Mouse (Mus musculus): ENCODE results near the gene Tob1. TPM values are rescaled to one million over a fixed set of nuclear protein-coding genes. Genes with fewer than 3 reads are reported as not detected.

Gene Tob1
- polyA plus RNA-seq, 1 experiment from 2014 or later, result 74.1 TPM

GRCm38 (mm10) chr11:94213735-94214594 lies 2.7 kb downstream of the Tob1 start:
- H3K27me3 ChIP-seq (ENCODE audit: control insufficient read depth, insufficient read depth, low read length), result no peaks in the 10 kb centered on the region
- H3K4me3 ChIP-seq (ENCODE audit: low read depth, low read length), result peak overlapping the region; percentile 21; the same call in 1 of the 2 replicates
- H3K4me1 ChIP-seq (replicated peaks; ENCODE audit: control insufficient read depth, insufficient read depth), result no peaks in the 10 kb centered on the region
- no peak for TF ChIP-seq CTCF (IDR thresholded peaks at IDR 0.05; ENCODE audit: low read depth)
- no peak for TF ChIP-seq EP300 (optimal IDR thresholded peaks at IDR 0.05)
- WGBS, result 80% methylated on average over 29 of the region's 29 CpGs
- no peaks in the 10 kb centered on the region for H3K9me3 ChIP-seq (ENCODE audit: control insufficient read depth, low read length)
- no peak overlapping the region for H3K27ac ChIP-seq (replicated peaks)
- DNase-seq (ENCODE audit: low spot score), result no peak
- no peak for ATAC-seq (ENCODE audit: low FRiP score, low TSS enrichment)
- peak overlapping the region; percentile 46 for H3K4me2 ChIP-seq (replicated peaks; ENCODE audit: low read depth)
- H3K9ac ChIP-seq (ENCODE audit: low read length), result peak overlapping the region; percentile 5
- H3K36me3 ChIP-seq (ENCODE audit: control insufficient read depth, insufficient read depth, low read length), result peaks cover 7% of the 10 kb centered on the region

GRCm38 (mm10) chr11:94215581-94215980 lies 4.3 kb downstream of the Tob1 start:
- Histone ChIP-seq H3K9me3 (ENCODE audit: control insufficient read depth, low read length) (no peaks in the 10 kb centered on the region), H3K9ac (ENCODE audit: low read length) (no peak overlapping the region), H3K27me3 (ENCODE audit: control insufficient read depth, insufficient read depth, low read length) (no peaks in the 10 kb centered on the region), H3K36me3 (ENCODE audit: control insufficient read depth, insufficient read depth, low read length) (peaks cover 7% of the 10 kb centered on the region), H3K4me2 (replicated peaks; ENCODE audit: low read depth) (no peak overlapping the region), H3K4me1 (replicated peaks; ENCODE audit: control insufficient read depth, insufficient read depth) (no peaks in the 10 kb centered on the region), H3K27ac (replicated peaks) (no peak overlapping the region), H3K4me3 (ENCODE audit: low read depth, low read length) (no peak overlapping the region)
- WGBS, result 80% methylated on average over 3 of the region's 3 CpGs
- TF ChIP-seq CTCF (IDR thresholded peaks at IDR 0.05; ENCODE audit: low read depth) (no peak), EP300 (optimal IDR thresholded peaks at IDR 0.05) (no peak)
- DNase-seq (ENCODE audit: low spot score) (no peak), ATAC-seq (ENCODE audit: low FRiP score, low TSS enrichment) (no peak)

- 37% methylated on average over 2 of the region's 2 CpGs for WGBS
- Histone ChIP-seq H3K27me3 (ENCODE audit: control insufficient read depth, insufficient read depth, low read length) (no peaks in the 10 kb centered on the region), H3K36me3 (ENCODE audit: control insufficient read depth, insufficient read depth, low read length) (peaks cover 7% of the 10 kb centered on the region), H3K4me3 (ENCODE audit: low read depth, low read length) (no peak overlapping the region), H3K9me3 (ENCODE audit: control insufficient read depth, low read length) (no peaks in the 10 kb centered on the region), H3K9ac (ENCODE audit: low read length) (no peak overlapping the region), H3K4me1 (replicated peaks; ENCODE audit: control insufficient read depth, insufficient read depth) (no peaks in the 10 kb centered on the region), H3K4me2 (replicated peaks; ENCODE audit: low read depth) (no peak overlapping the region), H3K27ac (replicated peaks) (no peak overlapping the region)
- DNase-seq (ENCODE audit: low spot score) (no peak), ATAC-seq (ENCODE audit: low FRiP score, low TSS enrichment) (no peak)
- no peak for TF ChIP-seq EP300 (optimal IDR thresholded peaks at IDR 0.05)
- no peak for TF ChIP-seq CTCF (IDR thresholded peaks at IDR 0.05; ENCODE audit: low read depth)
These were observed 5.0 kb downstream of the Tob1 start for GRCm38 (mm10) chr11:94216247-94216646.

GRCm38 (mm10) chr11:94221257-94221656 lies 10.0 kb downstream of the Tob1 start:
- H3K9me3 ChIP-seq (ENCODE audit: control insufficient read depth, low read length), result no peaks in the 10 kb centered on the region
- no peaks in the 10 kb centered on the region for H3K36me3 ChIP-seq (ENCODE audit: control insufficient read depth, insufficient read depth, low read length)
- ATAC-seq (ENCODE audit: low FRiP score, low TSS enrichment), result no peak
- no peaks in the 10 kb centered on the region for H3K4me1 ChIP-seq (replicated peaks; ENCODE audit: control insufficient read depth, insufficient read depth)
- H3K4me3 ChIP-seq (ENCODE audit: low read depth, low read length), result no peak overlapping the region
- H3K9ac ChIP-seq (ENCODE audit: low read length), result no peak overlapping the region
- H3K27me3 ChIP-seq (ENCODE audit: control insufficient read depth, insufficient read depth, low read length), result no peaks in the 10 kb centered on the region
- no peak for TF ChIP-seq EP300 (optimal IDR thresholded peaks at IDR 0.05)
- no peak for TF ChIP-seq CTCF (IDR thresholded peaks at IDR 0.05; ENCODE audit: low read depth)
- WGBS, result 87% methylated on average over 7 of the region's 7 CpGs
- no peak overlapping the region for H3K27ac ChIP-seq (replicated peaks)
- no peak overlapping the region for H3K4me2 ChIP-seq (replicated peaks; ENCODE audit: low read depth)
- no peak for DNase-seq (ENCODE audit: low spot score)

- TF ChIP-seq EP300 (optimal IDR thresholded peaks at IDR 0.05), result no peak
- TF ChIP-seq CTCF (IDR thresholded peaks at IDR 0.05; ENCODE audit: low read depth), result no peak
These were observed 12.3 kb downstream of the Tob1 start for GRCm38 (mm10) chr11:94223531-94223930.

GRCm38 (mm10) chr11:94225985-94226384 lies 14.7 kb downstream of the Tob1 start:
- Histone ChIP-seq H3K4me1 (replicated peaks; ENCODE audit: control insufficient read depth, insufficient read depth) (no peaks in the 10 kb centered on the region), H3K36me3 (ENCODE audit: control insufficient read depth, insufficient read depth, low read length) (no peaks in the 10 kb centered on the region), H3K4me2 (replicated peaks; ENCODE audit: low read depth) (peak overlapping the region; percentile 11; the same call in 1 of the 2 replicates), H3K9me3 (ENCODE audit: control insufficient read depth, low read length) (no peaks in the 10 kb centered on the region), H3K4me3 (ENCODE audit: low read depth, low read length) (no peak overlapping the region), H3K9ac (ENCODE audit: low read length) (no peak overlapping the region), H3K27me3 (ENCODE audit: control insufficient read depth, insufficient read depth, low read length) (no peaks in the 10 kb centered on the region), H3K27ac (replicated peaks) (peak overlapping the region; percentile 1; the same call in 1 of the 2 replicates)
- DNase-seq (ENCODE audit: low spot score) (peak; percentile 87), ATAC-seq (ENCODE audit: low FRiP score, low TSS enrichment) (peak; percentile 94)
- TF ChIP-seq CTCF (IDR thresholded peaks at IDR 0.05; ENCODE audit: low read depth) (peak; percentile 83), EP300 (optimal IDR thresholded peaks at IDR 0.05) (no peak)
- 18% methylated on average over 7 of the region's 7 CpGs for WGBS

More at GRCm38 (mm10) chr11:94223531-94223930, 12.3 kb downstream of the Tob1 start:
- WGBS, result 67% methylated on average over 9 of the region's 9 CpGs
- DNase-seq (ENCODE audit: low spot score) (no peak), ATAC-seq (ENCODE audit: low FRiP score, low TSS enrichment) (no peak)
- Histone ChIP-seq H3K4me3 (ENCODE audit: low read depth, low read length) (no peak overlapping the region), H3K36me3 (ENCODE audit: control insufficient read depth, insufficient read depth, low read length) (no peaks in the 10 kb centered on the region), H3K27ac (replicated peaks) (no peak overlapping the region), H3K4me2 (replicated peaks; ENCODE audit: low read depth) (no peak overlapping the region), H3K27me3 (ENCODE audit: control insufficient read depth, insufficient read depth, low read length) (no peaks in the 10 kb centered on the region), H3K4me1 (replicated peaks; ENCODE audit: control insufficient read depth, insufficient read depth) (no peaks in the 10 kb centered on the region), H3K9me3 (ENCODE audit: control insufficient read depth, low read length) (no peaks in the 10 kb centered on the region), H3K9ac (ENCODE audit: low read length) (no peak overlapping the region)
